Mouse (Mus musculus) thymus, postnatal 0 days (tissue): ENCODE measurements around the gene Chil5. TPM values are rescaled to one million over a fixed set of nuclear protein-coding genes. Genes with fewer than 3 reads are reported as not detected.

Experiments
- polyA plus RNA-seq: library from polyadenylated mRNA; unstranded; fragments of >200 nt; fragmentation: Nextera tagmentation; extraction: Ambion mirVana; gene quantifications from 2 replicates; pipeline ENCODE4 v1.2.1, GENCODE M21; 2015

Chil5 gene
- polyA plus RNA-seq, 1 experiment from 2014 or later = 0.14 TPM

Other genes starting within 250 kb of the Chil5 start
- gene Rap1a, start 231.5 kb downstream of the Chil5 start, polyA plus RNA-seq = 207 and 222 TPM in 2 replicates
- 0.33 and 0.82 TPM in 2 replicates for gene Adora3, start 162.0 kb downstream of the Chil5 start, polyA plus RNA-seq
- 1.4 TPM in 2 replicates for gene Tmigd3, start 161.9 kb downstream of the Chil5 start, polyA plus RNA-seq
- gene I830077J02Rik, start 100.2 kb downstream of the Chil5 start, polyA plus RNA-seq = 3.7 and 3.9 TPM in 2 replicates
- gene Wdr77, start 73.4 kb downstream of the Chil5 start, polyA plus RNA-seq = 89.6 and 103 TPM in 2 replicates
- 612 and 654 TPM in 2 replicates for gene Atp5f1, start 72.7 kb downstream of the Chil5 start, polyA plus RNA-seq
- gene Ovgp1, start 59.1 kb downstream of the Chil5 start, polyA plus RNA-seq = 1.7 and 1.9 TPM in 2 replicates
- gene Pifo, start 18.2 kb downstream of the Chil5 start, polyA plus RNA-seq = 1.2 and 1.6 TPM in 2 replicates
- gene Chia1, start 80.4 kb upstream of the Chil5 start, polyA plus RNA-seq = 0.23 and 0.62 TPM in 2 replicates
- gene Chil3, start 134.8 kb upstream of the Chil5 start, polyA plus RNA-seq = 1.1 and 1.6 TPM in 2 replicates
- 3.0 and 4.3 TPM in 2 replicates for gene Chil4, start 186.7 kb upstream of the Chil5 start, polyA plus RNA-seq